Comparison of ENCODE assay signal across 8 mouse cellular contexts in the genomic region with DNA sequence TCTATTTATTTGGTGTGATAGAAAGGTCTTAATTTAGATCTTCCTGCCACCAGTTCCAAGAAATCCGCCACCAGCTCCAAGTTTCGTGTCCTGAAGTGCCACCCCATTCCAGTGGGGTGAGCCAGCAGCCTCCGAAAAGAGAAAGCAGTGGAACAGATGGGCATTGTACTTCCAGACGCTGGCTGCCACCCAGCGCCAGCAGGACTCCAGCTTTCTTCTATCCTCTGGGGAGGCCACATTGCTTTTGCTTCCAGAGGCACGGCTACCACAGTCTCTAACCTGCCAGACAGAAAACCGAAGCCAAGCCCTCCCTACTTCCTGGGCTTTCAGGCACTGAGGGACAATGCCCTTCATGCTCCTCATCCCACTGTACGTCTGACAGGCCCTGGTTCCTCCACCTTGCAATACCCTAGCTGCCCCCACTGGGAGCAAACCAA. TPM values are rescaled to one million over a fixed set of nuclear protein-coding genes. Genes with fewer than 3 reads are reported as not detected.
DNase-seq lines count a peak whose midpoint lies in the region; ATAC-seq and TF ChIP-seq lines count a peak whose summit lies in the region.

No protein-coding gene starts in this region.

- H3K27me3 ChIP-seq in hindbrain, embryonic 12.5 days: no peaks in the 10 kb centered on the region
- H3K27me3 ChIP-seq in hindbrain, embryonic 11.5 days (ENCODE audit: control insufficient read depth, insufficient read depth, low read length): no peaks in the 10 kb centered on the region
- no peaks in the 10 kb centered on the region for H3K27me3 ChIP-seq in lung, postnatal 0 days (replicated peaks; ENCODE audit: insufficient read depth, low read length)

- H3K4me2 ChIP-seq in hindbrain, embryonic 12.5 days (replicated peaks): no peak overlapping the region
- H3K4me2 ChIP-seq in hindbrain, embryonic 11.5 days (replicated peaks; ENCODE audit: low read depth, low read length): no peak overlapping the region
- H3K4me2 ChIP-seq in lung, postnatal 0 days (replicated peaks; ENCODE audit: low read depth, low read length): no peak overlapping the region

- peak overlapping the region; percentile 62 for H3K27ac ChIP-seq in hindbrain, embryonic 12.5 days
- no peak overlapping the region for H3K27ac ChIP-seq in hindbrain, embryonic 11.5 days (ENCODE audit: low read depth, low read length)
- H3K27ac ChIP-seq in lung, postnatal 0 days (ENCODE audit: low read length): no peak overlapping the region

- peak; percentile 55 for ATAC-seq in hindbrain, embryonic 12.5 days (ENCODE audit: low FRiP score)
- no peak for ATAC-seq in hindbrain, embryonic 11.5 days (ENCODE audit: low FRiP score)
- ATAC-seq in lung, postnatal 0 days: peak; percentile 76
- no peak for ATAC-seq in activated CD4-positive, CD25-positive, alpha-beta regulatory T cell, adult 4 months

- H3K4me1 ChIP-seq in hindbrain, embryonic 12.5 days: no peaks in the 10 kb centered on the region
- no peaks in the 10 kb centered on the region for H3K4me1 ChIP-seq in hindbrain, embryonic 11.5 days (replicated peaks; ENCODE audit: control insufficient read depth, insufficient read depth, low read length)
- H3K4me1 ChIP-seq in lung, postnatal 0 days (ENCODE audit: insufficient read depth, low read depth, low read length): no peaks in the 10 kb centered on the region

- no peak for TF ChIP-seq EP300 in lung, postnatal 0 days (IDR thresholded peaks at IDR 0.05)

- H3K36me3 ChIP-seq in hindbrain, embryonic 12.5 days: peaks cover 47% of the 10 kb centered on the region
- peaks cover 10% of the 10 kb centered on the region for H3K36me3 ChIP-seq in hindbrain, embryonic 11.5 days (ENCODE audit: control insufficient read depth, insufficient read depth, low read length)
- H3K36me3 ChIP-seq in lung, postnatal 0 days (ENCODE audit: insufficient read depth, low read length): 0 out of 2 replicates have a peak, but pooled peaks cover 13% of the 10 kb centered on the region

- DNase-seq in hindbrain, embryonic 11.5 days (ENCODE audit: low spot score): no peak
- DNase-seq in cerebellum, adult 8-10 months: peak; percentile 59
- peak; percentile 64 to 74 for DNase-seq in gastrocnemius, adult 8-10 months (ENCODE audit: low spot score in 2 of 2)
- peak; percentile 78 for DNase-seq in layer of hippocampus, adult 11-12 months (ENCODE audit: low spot score)
- peak; percentile 53 for DNase-seq in lung, postnatal 0 days (ENCODE audit: low spot score)
- DNase-seq in skeletal muscle tissue, adult 2 months (ENCODE audit: low read depth, low spot score): peak; percentile 87

- no peak overlapping the region for H3K9ac ChIP-seq in hindbrain, embryonic 12.5 days
- no peak overlapping the region for H3K9ac ChIP-seq in hindbrain, embryonic 11.5 days (ENCODE audit: low read depth, low read length)
- H3K9ac ChIP-seq in lung, postnatal 0 days (replicated peaks; ENCODE audit: low read depth): no peak overlapping the region

- 50% methylated on average over 8 of the region's 8 CpGs for WGBS in hindbrain, embryonic 12.5 days
- 73% methylated on average over 8 of the region's 8 CpGs for WGBS in hindbrain, embryonic 11.5 days
- 46% methylated on average over 8 of the region's 8 CpGs for WGBS in lung, postnatal 0 days

- TF ChIP-seq CTCF in lung, postnatal 0 days (IDR thresholded peaks at IDR 0.05): peak; percentile 37

- H3K4me3 ChIP-seq in hindbrain, embryonic 12.5 days: no peak overlapping the region
- H3K4me3 ChIP-seq in hindbrain, embryonic 11.5 days (ENCODE audit: low read depth, low read length): no peak overlapping the region
- H3K4me3 ChIP-seq in lung, postnatal 0 days (ENCODE audit: low read depth, low read length): no peak overlapping the region

- no peaks in the 10 kb centered on the region for H3K9me3 ChIP-seq in hindbrain, embryonic 12.5 days (replicated peaks)
- H3K9me3 ChIP-seq in hindbrain, embryonic 11.5 days (ENCODE audit: control insufficient read depth, low read length): no peaks in the 10 kb centered on the region
- H3K9me3 ChIP-seq in lung, postnatal 0 days (ENCODE audit: low read length): no peaks in the 10 kb centered on the region

RNA-seq across cellular contexts. Expression of a gene that starts 54.1 kb away (rescaled TPM):
- 67.0 and 70.3 TPM in 2 replicates for polyA plus RNA-seq in hindbrain, embryonic 12.5 days (2016; fragmentation: Nextera tagmentation; extraction: Ambion mirVana)
- 66.8 and 74.2 TPM in 2 replicates for polyA plus RNA-seq in hindbrain, embryonic 11.5 days (2014; fragmentation: Nextera tagmentation; extraction: Ambion mirVana)
- 10 to 100 TPM in 3 of 4 experiments, 1 to 10 TPM in 1; 8.6 to 12.1 (median 10.2) TPM for total RNA-seq in gastrocnemius, adult 8-10 months (2022)
- 46.6 and 47.5 TPM in 2 replicates for polyA plus RNA-seq in lung, postnatal 0 days (2015; fragmentation: Nextera tagmentation; extraction: Ambion mirVana)
- 10 to 100 TPM; 78.2 to 81.7 TPM for polyA plus RNA-seq in activated CD4-positive, CD25-positive, alpha-beta regulatory T cell, adult 4 months (2017; shearing (Covaris generic))

Comparison
In these comparisons a context has a peak if more than half of its experiments do, and no peak if none do; other contexts are left out.
1. ATAC-seq: peak in hindbrain, embryonic 12.5 days (single experiment) and lung, postnatal 0 days (single experiment); none in hindbrain, embryonic 11.5 days (single experiment) and activated CD4-positive, CD25-positive, alpha-beta regulatory T cell, adult 4 months (single experiment).